Mouse (Mus musculus) CH12.LX (cell line): ENCODE results near the gene Ccr8. TPM values are rescaled to one million over a fixed set of nuclear protein-coding genes. Genes with fewer than 3 reads are reported as not detected.

ENCODE experiments used
- DNase-seq: peaks from one replicate; pipeline ENCODE4 v3.0.0-alpha.2; 2013; ENCODE audit errors: extremely low read depth
- H3K27ac ChIP-seq: 2 replicates; pipeline ENCODE4 v1.5.1; 2012; ENCODE audit warnings: low read depth, mild to moderate bottlenecking, control low read depth, moderate library complexity; ENCODE audit not compliant: insufficient read depth
- H3K27me3 ChIP-seq: replicated peaks from 2 replicates; pipeline ENCODE3; 2012; ENCODE audit warnings: inconsistent platforms
- H3K36me3 ChIP-seq, 2 experiments: replicated peaks in 1 of 2; 2 replicates each; pipeline versions ENCODE3 to v1.6.1; 2012; ENCODE audit warnings: inconsistent platforms in 1 of 2, low read length in 1 of 2, mild to moderate bottlenecking in 1 of 2, mixed read lengths in 1 of 2, moderate library complexity in 1 of 2; ENCODE audit not compliant: control insufficient read depth in 1 of 2, insufficient read depth in 1 of 2
- H3K4me1 ChIP-seq, 2 experiments: 2 replicates each; pipeline ENCODE4 v1.6.1; 2012; ENCODE audit warnings: inconsistent platforms in 1 of 2, moderate library complexity in 1 of 2; ENCODE audit not compliant: insufficient read depth in 2 of 2, control insufficient read depth in 1 of 2
- H3K4me2 ChIP-seq: 2 replicates; pipeline ENCODE4 v1.6.1; 2012; ENCODE audit warnings: low read depth, mild to moderate bottlenecking, control low read depth; ENCODE audit not compliant: poor library complexity, insufficient read depth, severe bottlenecking
- H3K4me3 ChIP-seq, 3 experiments: fragments of 150-350 bp in 1 of 3; sonication (generic) in 1 of 3; replicated peaks in 1 of 3; 2 replicates each; pipeline versions ENCODE3 to v1.5.1; 2011 to 2012; ENCODE audit warnings: low read depth in 2 of 3, low read length in 2 of 3, mild to moderate bottlenecking in 2 of 3, moderate library complexity in 2 of 3, control low read depth in 1 of 3, improper control_type of control experiment in 1 of 3, inconsistent platforms in 1 of 3, mixed read lengths in 1 of 3; ENCODE audit not compliant: poor library complexity in 1 of 3
- H3K79me2 ChIP-seq: replicated peaks from 2 replicates; pipeline ENCODE4 v1.6.1; 2012; ENCODE audit warnings: mild to moderate bottlenecking, moderate library complexity; ENCODE audit not compliant: control insufficient read depth, poor library complexity, insufficient read depth, severe bottlenecking; ENCODE audit errors: extremely low read depth
- H3K9ac ChIP-seq: 2 replicates; pipeline ENCODE4 v1.6.1; 2012; ENCODE audit warnings: low read depth, mild to moderate bottlenecking, control low read depth, moderate library complexity; ENCODE audit not compliant: insufficient read depth
- H3K9me3 ChIP-seq: replicated peaks from 2 replicates; pipeline ENCODE3; 2012; ENCODE audit warnings: low read length, inconsistent platforms, mixed read lengths
- BHLHE40 ChIP-seq: IDR thresholded peaks from 2 replicates; pipeline ENCODE4 v1.6.1; 2011; ENCODE audit warnings: mild to moderate bottlenecking, low read depth, low read length, improper control_type of control experiment
- CHD1 ChIP-seq: IDR thresholded peaks from 2 replicates; pipeline ENCODE4 v1.6.1; 2012; ENCODE audit warnings: low read depth, low read length, improper control_type of control experiment, inconsistent platforms
- CTCF ChIP-seq, 2 experiments: IDR thresholded peaks in 1 of 2; conservative IDR thresholded peaks in 1 of 2; 2 replicates each; pipeline ENCODE4 v1.5.1; 2011 to 2012; ENCODE audit warnings: low read depth in 2 of 2, low read length in 2 of 2, improper control_type of control experiment in 1 of 2, inconsistent platforms in 1 of 2, mild to moderate bottlenecking in 1 of 2, moderate library complexity in 1 of 2
- E2F4 ChIP-seq: IDR thresholded peaks from 2 replicates; pipeline ENCODE4 v1.6.1; 2011; ENCODE audit warnings: low read depth, low read length, improper control_type of control experiment; ENCODE audit not compliant: insufficient replicate concordance
- ELF1 ChIP-seq: IDR thresholded peaks from 2 replicates; pipeline ENCODE4 v1.6.1; 2014; ENCODE audit warnings: low read depth, mild to moderate bottlenecking, inconsistent platforms, low read length, improper control_type of control experiment
- EP300 ChIP-seq: IDR thresholded peaks from 2 replicates; pipeline ENCODE4 v1.6.1; 2011; ENCODE audit warnings: low read length, improper control_type of control experiment
- GABPA ChIP-seq: IDR thresholded peaks from 2 replicates; pipeline ENCODE4 v1.6.1; 2012; ENCODE audit warnings: low read depth, low read length, improper control_type of control experiment, inconsistent platforms; ENCODE audit not compliant: insufficient replicate concordance
- HCFC1 ChIP-seq: IDR thresholded peaks from 2 replicates; pipeline ENCODE4 v1.6.1; 2012; ENCODE audit warnings: low read depth, mild to moderate bottlenecking, inconsistent platforms, low read length, improper control_type of control experiment
- IRF4 ChIP-seq: IDR thresholded peaks from 2 replicates; pipeline ENCODE4 v1.6.1; 2014; ENCODE audit warnings: low read depth, mild to moderate bottlenecking, inconsistent platforms, low read length, improper control_type of control experiment
- JUN ChIP-seq: IDR thresholded peaks from 2 replicates; pipeline ENCODE4 v1.6.1; 2011; ENCODE audit warnings: low read depth, mild to moderate bottlenecking, low read length, improper control_type of control experiment, moderate library complexity; ENCODE audit not compliant: insufficient read depth
- KAT2A ChIP-seq: IDR thresholded peaks from 2 replicates; pipeline ENCODE4 v1.6.1; 2012; ENCODE audit warnings: low read length, improper control_type of control experiment, inconsistent platforms; ENCODE audit not compliant: insufficient replicate concordance
- MAX ChIP-seq: IDR thresholded peaks from 2 replicates; pipeline ENCODE4 v1.6.1; 2011; ENCODE audit warnings: low read length, improper control_type of control experiment
- MAZ ChIP-seq: IDR thresholded peaks from 2 replicates; pipeline ENCODE4 v1.6.1; 2012; ENCODE audit warnings: low read depth, mild to moderate bottlenecking, inconsistent platforms, low read length, improper control_type of control experiment, moderate library complexity
- MXI1 ChIP-seq: IDR thresholded peaks from 2 replicates; pipeline ENCODE4 v1.6.1; 2011; ENCODE audit warnings: mild to moderate bottlenecking, low read depth, low read length, improper control_type of control experiment
- MYC ChIP-seq: IDR thresholded peaks from 2 replicates; pipeline ENCODE4 v1.6.1; 2011; ENCODE audit warnings: low read depth, mild to moderate bottlenecking, improper control_type of control experiment, low read length
- NELFE ChIP-seq: IDR thresholded peaks from 2 replicates; pipeline ENCODE4 v1.6.1; 2011; ENCODE audit warnings: low read depth, low read length, improper control_type of control experiment
- NRF1 ChIP-seq: IDR thresholded peaks from 2 replicates; pipeline ENCODE4 v1.6.1; 2014; ENCODE audit warnings: low read depth, mild to moderate bottlenecking, inconsistent platforms, low read length, improper control_type of control experiment, moderate library complexity
- POLR2A ChIP-seq: IDR thresholded peaks from 2 replicates; pipeline ENCODE4 v1.6.1; 2011; ENCODE audit warnings: low read depth, mild to moderate bottlenecking, improper control_type of control experiment, low read length
- RAD21 ChIP-seq: IDR thresholded peaks from 2 replicates; pipeline ENCODE4 v1.6.1; 2011; ENCODE audit warnings: low read depth, mild to moderate bottlenecking, low read length, improper control_type of control experiment, moderate library complexity
- RCOR1 ChIP-seq: conservative IDR thresholded peaks from 2 replicates; pipeline ENCODE4 v1.6.1; 2012; ENCODE audit warnings: low read depth, mild to moderate bottlenecking, inconsistent platforms, low read length, improper control_type of control experiment
- SIN3A ChIP-seq: IDR thresholded peaks from 2 replicates; pipeline ENCODE4 v1.6.1; 2012; ENCODE audit warnings: low read length, improper control_type of control experiment, inconsistent platforms
- TBP ChIP-seq: conservative IDR thresholded peaks from 2 replicates; pipeline ENCODE4 v1.6.1; 2011; ENCODE audit warnings: low read depth, low read length, improper control_type of control experiment
- TCF12 ChIP-seq: IDR thresholded peaks from 2 replicates; pipeline ENCODE4 v1.6.1; 2014; ENCODE audit warnings: low read depth, mild to moderate bottlenecking, inconsistent platforms, low read length, improper control_type of control experiment
- USF1 ChIP-seq: IDR thresholded peaks from 2 replicates; pipeline ENCODE4 v1.6.1; 2014; ENCODE audit warnings: low read depth, mild to moderate bottlenecking, inconsistent platforms, low read length, improper control_type of control experiment
- USF2 ChIP-seq: conservative IDR thresholded peaks from 2 replicates; pipeline ENCODE4 v1.6.1; 2011; ENCODE audit warnings: low read depth, low read length, improper control_type of control experiment
- ZC3H11A ChIP-seq: IDR thresholded peaks from 2 replicates; pipeline ENCODE4 v1.6.1; 2012; ENCODE audit warnings: low read depth, mild to moderate bottlenecking, inconsistent platforms, low read length, improper control_type of control experiment
- ZKSCAN1 ChIP-seq: IDR thresholded peaks from 2 replicates; pipeline ENCODE4 v1.6.1; 2012; ENCODE audit warnings: low read depth, inconsistent platforms, low read length, improper control_type of control experiment, borderline replicate concordance
- ZMIZ1 ChIP-seq: IDR thresholded peaks from 2 replicates; pipeline ENCODE4 v1.6.1; 2012; ENCODE audit warnings: low read depth, mild to moderate bottlenecking, inconsistent platforms, low read length, improper control_type of control experiment
- dilution Hi-C: fragments of 300-500 bp; cut with MboI; formaldehyde crosslinking; loops from 2 replicates; pipeline ENCODE4 v1.14.3; 2020; ENCODE audit warnings: low sequenced_read_pairs; ENCODE audit not compliant: extremely low pct_unique_long_range_greater_than_20kb, extremely low pct_ligation_motif_present
- in situ Hi-C: fragments of 300-500 bp; cut with MboI; formaldehyde crosslinking; loops from 3 replicates; pipeline ENCODE4 v1.14.3; 2019; ENCODE audit warnings: low sequenced_read_pairs, low pct_ligation_motif_present, low pct_unique_long_range_greater_than_20kb, mixed read lengths
- polyA plus RNA-seq: library from polyadenylated mRNA; unstranded; fragments of >175 nt; gene quantifications from 2 replicates; pipeline ENCODE4 v1.2.1, GENCODE M21; 2012; ENCODE audit warnings: low read depth; ENCODE audit not compliant: insufficient read length
- total RNA-seq, 2 experiments: library from RNA; depleted of rRNA; stranded (reverse); fragments of 300-350 nt in 1 of 2; fragments of >200 nt in 1 of 2; gene quantifications; 2 replicates each; pipeline ENCODE4 v1.2.3; 2012 to 2014

Ccr8 gene
- total and polyA plus RNA-seq, 3 experiments = not detected

GRCm38 (mm10) chr9:120067609-120068008, 24.3 kb upstream of the Ccr8 start:
- Histone ChIP-seq H3K4me2 (no peak overlapping the region), H3K9ac (no peak overlapping the region), H3K4me3 (no peak overlapping the region), H3K36me3 (no peaks in the 10 kb centered on the region), H3K79me2 (no peaks in the 10 kb centered on the region), H3K27me3 (peaks cover 11% of the 10 kb centered on the region), H3K27ac (no peak overlapping the region), H3K9me3 (no peaks in the 10 kb centered on the region), H3K4me1 (peaks cover 0 to 4% of the 10 kb centered on the region in 2 experiments; a peak in 1 of 4 replicates)
- no peak for DNase-seq
- in situ Hi-C loops (no loop called here), dilution Hi-C loops (no loop called here)
- no peak for TF ChIP-seq HCFC1
- no peak for TF ChIP-seq KAT2A
- no peak for TF ChIP-seq RCOR1
- TF ChIP-seq MAZ = no peak
- TF ChIP-seq JUN = no peak
- TF ChIP-seq CHD1 = no peak
- no peak for TF ChIP-seq USF1
- no peak for TF ChIP-seq ELF1
- no peak for TF ChIP-seq E2F4
- no peak for TF ChIP-seq MXI1
- TF ChIP-seq NRF1 = no peak

DNA sequence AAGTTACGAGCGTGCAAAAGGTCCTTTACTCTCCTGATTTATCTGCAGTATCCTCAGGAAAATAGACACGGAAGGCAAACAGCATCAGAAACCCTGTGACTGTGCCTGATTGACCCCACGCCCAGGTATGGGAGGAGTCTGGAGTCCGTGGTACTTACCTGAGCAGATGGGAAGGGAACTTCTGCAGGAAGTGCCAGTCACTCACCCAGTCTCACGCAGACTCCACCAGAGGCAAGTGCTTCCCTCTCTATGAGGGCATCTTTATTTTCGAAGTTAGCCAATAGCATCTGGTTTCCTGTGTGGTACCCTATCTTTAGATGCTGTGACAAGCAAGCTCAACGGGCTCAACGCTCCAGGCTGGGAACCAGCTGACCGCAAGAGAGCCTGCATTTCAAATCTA, 23.9 kb upstream of the Ccr8 start:
- no peak overlapping the region for H3K4me2 ChIP-seq
- no peak for TF ChIP-seq GABPA
- no peak for TF ChIP-seq BHLHE40
- TF ChIP-seq ZMIZ1 = no peak
- H3K36me3 ChIP-seq = no peaks in the 10 kb centered on the region
- no peaks in the 10 kb centered on the region for H3K9me3 ChIP-seq
- dilution Hi-C loops (no loop called here), in situ Hi-C loops (no loop called here)
- peaks cover 11% of the 10 kb centered on the region for H3K27me3 ChIP-seq
- H3K4me3 ChIP-seq = no peak overlapping the region
- peaks cover 0 to 8% of the 10 kb centered on the region in 2 experiments; a peak in 2 of 4 replicates for H3K4me1 ChIP-seq
- no peak overlapping the region for H3K27ac ChIP-seq
- no peaks in the 10 kb centered on the region for H3K79me2 ChIP-seq
- no peak overlapping the region for H3K9ac ChIP-seq
- no peak for DNase-seq

DNA sequence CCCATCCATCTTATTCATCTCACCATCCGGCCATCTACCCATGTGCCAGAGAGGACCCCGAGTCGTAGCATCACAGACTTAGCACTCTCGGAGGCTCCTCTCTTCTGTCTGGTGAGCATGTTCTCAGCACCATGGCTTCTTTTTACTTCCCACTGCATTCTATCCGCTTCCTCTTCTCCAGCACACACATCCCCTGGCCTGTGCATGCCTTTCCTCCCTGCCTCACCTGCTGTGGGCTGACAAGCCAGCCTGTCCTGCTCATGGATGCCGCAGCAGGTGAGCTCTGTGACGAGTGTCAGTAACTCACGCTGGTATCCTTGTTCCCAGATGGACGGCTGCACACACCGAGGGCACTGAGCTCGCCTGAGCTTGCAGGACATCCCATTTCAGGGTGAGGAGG, 22.1 kb upstream of the Ccr8 start, which contains the start of gene Cx3cr1:
Cx3cr1 (minus strand) TSS at position 101 of the 400 bp plus-strand sequence.
- Histone ChIP-seq H3K27ac (no peak within 1 kb of the TSS), H3K36me3 (no peaks in the 10 kb centered on the region), H3K79me2 (no peaks in the 10 kb centered on the region), H3K4me2 (no peak within 1 kb of the TSS), H3K9ac (no peak within 1 kb of the TSS), H3K4me3 (no peak within 1 kb of the TSS), H3K27me3 (peaks cover 13% of the 10 kb centered on the region), H3K4me1 (peaks cover 0 to 7% of the 10 kb centered on the region in 2 experiments; a peak in 2 of 4 replicates), H3K9me3 (no peaks in the 10 kb centered on the region)
- in situ Hi-C loops (loop anchor here (5.0 kb wide), 1 partner anchor 42 kb away; no protein-coding TSS in a partner anchor), dilution Hi-C loops (no loop called here)
- DNase-seq = no peak
- TF ChIP-seq RCOR1 = no peak
- TF ChIP-seq TCF12 = no peak
- no peak for TF ChIP-seq USF2
- no peak for TF ChIP-seq RAD21
- TF ChIP-seq IRF4 = no peak
- no peak for TF ChIP-seq POLR2A
- TF ChIP-seq ZKSCAN1 = no peak
- TF ChIP-seq ZC3H11A = no peak
- TF ChIP-seq MYC = no peak
- no peak for TF ChIP-seq MAX
- TF ChIP-seq CHD1 = no peak
- TF ChIP-seq TBP = no peak
- no peak for TF ChIP-seq USF1
- no peak for TF ChIP-seq EP300
- TF ChIP-seq E2F4 = no peak
- no peak for TF ChIP-seq NELFE
- TF ChIP-seq SIN3A = no peak
- TF ChIP-seq CTCF (conservative IDR thresholded peaks at IDR 0.05 in 1 of 2, IDR thresholded peaks at IDR 0.05 in 1 of 2; ENCODE audit: low read depth in 2 of 2, low read length in 2 of 2) = no peak
- no peak for TF ChIP-seq ELF1
